Mouse (Mus musculus): Measurements from ENCODE around the gene Mbip. TPM values are rescaled to one million over a fixed set of nuclear protein-coding genes. Genes with fewer than 3 reads are reported as not detected.

Mbip gene
- 4.8 TPM for polyA plus RNA-seq (2012; fragmentation: generic; extraction: Trizol)

- Histone ChIP-seq H3K79me2 (ENCODE audit: control insufficient read depth, insufficient read depth) (peaks cover 9% of the 10 kb centered on the region), H3K27me3 (ENCODE audit: control insufficient read depth, insufficient read depth, insufficient read length) (no peaks in the 10 kb centered on the region), H3K36me3 (ENCODE audit: control insufficient read depth, insufficient read depth) (no peaks in the 10 kb centered on the region), H3K4me3 (peak within 1 kb of the TSS; percentile 71), H3ac (ENCODE audit: control insufficient read depth, insufficient read length) (peak within 1 kb of the TSS; percentile 45), H3K4me2 (ENCODE audit: low read depth) (peak within 1 kb of the TSS; percentile 90)
- TF ChIP-seq SRF (IDR thresholded peaks at IDR 0.05; ENCODE audit: control insufficient read depth, insufficient read length, low read depth) = peak; percentile 83
- TF ChIP-seq REST (IDR thresholded peaks at IDR 0.05; ENCODE audit: insufficient read depth, insufficient read length) = no peak
- TF ChIP-seq MYOG (IDR thresholded peaks at IDR 0.05; ENCODE audit: control insufficient read depth in 1 of 3, insufficient read depth in 1 of 3, insufficient read length in 2 of 3, low read depth in 2 of 3) = no peak
- no peak for TF ChIP-seq POLR2AphosphoS2 (IDR thresholded peaks at IDR 0.05; ENCODE audit: insufficient read length, low read depth)
- no peak for TF ChIP-seq E2F4 (IDR thresholded peaks at IDR 0.05; ENCODE audit: insufficient read depth)
- TF ChIP-seq USF1 (IDR thresholded peaks at IDR 0.05; ENCODE audit: low read depth) = no peak
- TF ChIP-seq CEBPB (IDR thresholded peaks at IDR 0.05; ENCODE audit: insufficient read depth, poor library complexity, severe bottlenecking) = no peak
- no peak for TF ChIP-seq TCF12 (IDR thresholded peaks at IDR 0.05; ENCODE audit: insufficient read depth, poor library complexity, severe bottlenecking)
- TF ChIP-seq TCF3 (IDR thresholded peaks at IDR 0.05; ENCODE audit: insufficient read length, low read depth) = no peak
- no peak for TF ChIP-seq MYOD1 (IDR thresholded peaks at IDR 0.05; ENCODE audit: control insufficient read depth in 1 of 3, insufficient read length in 2 of 3, low read depth in 2 of 3)
- peak; percentile 64 for TF ChIP-seq POLR2A (IDR thresholded peaks at IDR 0.05; ENCODE audit: insufficient read length, low read depth)
- TF ChIP-seq MAX (IDR thresholded peaks at IDR 0.05; ENCODE audit: low read depth) = no peak
Observed at GRCm38 (mm10) chr12:56345367-56346089, at the start of gene Mbip. Mbip (minus strand) TSS chr12:56345894.

- H3ac ChIP-seq (ENCODE audit: control insufficient read depth, insufficient read length) = no peak overlapping the region
Observed at GRCm38 (mm10) chr12:56387647-56388205, 42.0 kb upstream of the Mbip start.

GRCm38 (mm10) chr12:56386955-56387646 lies 41.4 kb upstream of the Mbip start:
- no peak overlapping the region for H3K4me2 ChIP-seq (ENCODE audit: low read depth)
- no peak overlapping the region for H3K4me3 ChIP-seq
- H3K79me2 ChIP-seq (ENCODE audit: control insufficient read depth, insufficient read depth) = no peaks in the 10 kb centered on the region
- H3K27me3 ChIP-seq (ENCODE audit: control insufficient read depth, insufficient read depth, insufficient read length) = no peaks in the 10 kb centered on the region
- H3K36me3 ChIP-seq (ENCODE audit: control insufficient read depth, insufficient read depth) = no peaks in the 10 kb centered on the region
- H3ac ChIP-seq (ENCODE audit: control insufficient read depth, insufficient read length) = no peak overlapping the region
- TF ChIP-seq TCF3 (IDR thresholded peaks at IDR 0.05; ENCODE audit: insufficient read length, low read depth) (no peak), MYOD1 (IDR thresholded peaks at IDR 0.05; ENCODE audit: control insufficient read depth in 1 of 3, insufficient read length in 2 of 3, low read depth in 2 of 3) (no peak), SRF (IDR thresholded peaks at IDR 0.05; ENCODE audit: control insufficient read depth, insufficient read length, low read depth) (no peak), POLR2A (IDR thresholded peaks at IDR 0.05; ENCODE audit: insufficient read length, low read depth) (no peak), MYOG (IDR thresholded peaks at IDR 0.05; ENCODE audit: control insufficient read depth in 1 of 3, insufficient read depth in 1 of 3, insufficient read length in 2 of 3, low read depth in 2 of 3) (no peak), MAX (IDR thresholded peaks at IDR 0.05; ENCODE audit: low read depth) (no peak), E2F4 (IDR thresholded peaks at IDR 0.05; ENCODE audit: insufficient read depth) (no peak), USF1 (IDR thresholded peaks at IDR 0.05; ENCODE audit: low read depth) (no peak), TCF12 (IDR thresholded peaks at IDR 0.05; ENCODE audit: insufficient read depth, poor library complexity, severe bottlenecking) (no peak), REST (IDR thresholded peaks at IDR 0.05; ENCODE audit: insufficient read depth, insufficient read length) (no peak), POLR2AphosphoS2 (IDR thresholded peaks at IDR 0.05; ENCODE audit: insufficient read length, low read depth) (no peak), CEBPB (IDR thresholded peaks at IDR 0.05; ENCODE audit: insufficient read depth, poor library complexity, severe bottlenecking) (no peak)

More at GRCm38 (mm10) chr12:56387647-56388205, 42.0 kb upstream of the Mbip start:
- no peak overlapping the region for H3K4me3 ChIP-seq
- H3K27me3 ChIP-seq (ENCODE audit: control insufficient read depth, insufficient read depth, insufficient read length) = no peaks in the 10 kb centered on the region
- no peaks in the 10 kb centered on the region for H3K79me2 ChIP-seq (ENCODE audit: control insufficient read depth, insufficient read depth)
- H3K36me3 ChIP-seq (ENCODE audit: control insufficient read depth, insufficient read depth) = no peaks in the 10 kb centered on the region
- TF ChIP-seq MAX (IDR thresholded peaks at IDR 0.05; ENCODE audit: low read depth) (no peak), POLR2AphosphoS2 (IDR thresholded peaks at IDR 0.05; ENCODE audit: insufficient read length, low read depth) (no peak), POLR2A (IDR thresholded peaks at IDR 0.05; ENCODE audit: insufficient read length, low read depth) (no peak)
- H3K4me2 ChIP-seq (ENCODE audit: low read depth) = no peak overlapping the region

GRCm38 (mm10) chr12:56344771-56345314 lies 851 bp downstream of the Mbip start:
- no peak for TF ChIP-seq POLR2AphosphoS2 (IDR thresholded peaks at IDR 0.05; ENCODE audit: insufficient read length, low read depth)
- TF ChIP-seq E2F4 (IDR thresholded peaks at IDR 0.05; ENCODE audit: insufficient read depth) = no peak
- TF ChIP-seq TCF12 (IDR thresholded peaks at IDR 0.05; ENCODE audit: insufficient read depth, poor library complexity, severe bottlenecking) = no peak
- no peak for TF ChIP-seq MYOG (IDR thresholded peaks at IDR 0.05; ENCODE audit: control insufficient read depth in 1 of 3, insufficient read depth in 1 of 3, insufficient read length in 2 of 3, low read depth in 2 of 3)
- no peak for TF ChIP-seq MYOD1 (IDR thresholded peaks at IDR 0.05; ENCODE audit: control insufficient read depth in 1 of 3, insufficient read length in 2 of 3, low read depth in 2 of 3)
- TF ChIP-seq MAX (IDR thresholded peaks at IDR 0.05; ENCODE audit: low read depth) = no peak
- no peak for TF ChIP-seq POLR2A (IDR thresholded peaks at IDR 0.05; ENCODE audit: insufficient read length, low read depth)
- Histone ChIP-seq H3K4me2 (ENCODE audit: low read depth) (peak overlapping the region; percentile 90), H3K4me3 (peak overlapping the region; percentile 71), H3K79me2 (ENCODE audit: control insufficient read depth, insufficient read depth) (peaks cover 9% of the 10 kb centered on the region), H3K27me3 (ENCODE audit: control insufficient read depth, insufficient read depth, insufficient read length) (no peaks in the 10 kb centered on the region), H3K36me3 (ENCODE audit: control insufficient read depth, insufficient read depth) (no peaks in the 10 kb centered on the region), H3ac (ENCODE audit: control insufficient read depth, insufficient read length) (peak overlapping the region; percentile 45)
